Mouse (Mus musculus) forebrain, embryonic 16.5 days (tissue): ENCODE results near the gene Ptpn11. TPM values are rescaled to one million over a fixed set of nuclear protein-coding genes. Genes with fewer than 3 reads are reported as not detected.
"Not testable (repeated sequence)": the region's sequence is repeated elsewhere in the genome, so short reads cannot be mapped to it uniquely, and the experiment has no call there.

Experiments used
- ATAC-seq: fragments of 200-750 bp; cut with Nextera tagmentation; 2 replicates; pipeline ENCODE4 v1.8.0; 2017; ENCODE audit warnings: mild to moderate bottlenecking, moderate library complexity
- H3K27ac ChIP-seq: fragments of 300-500 bp; sonication (generic); 2 replicates; pipeline ENCODE4 v1.5.1; 2014; ENCODE audit warnings: low read length, control low read depth
- H3K27me3 ChIP-seq: fragments of 300-500 bp; sonication (generic); replicated peaks from 2 replicates; pipeline ENCODE4 v1.6.1; 2014; ENCODE audit warnings: low read length; ENCODE audit not compliant: control insufficient read depth, insufficient read depth
- H3K36me3 ChIP-seq: fragments of 300-500 bp; sonication (generic); 2 replicates; pipeline ENCODE4 v1.6.1; 2014; ENCODE audit not compliant: control insufficient read depth, insufficient read depth
- H3K4me1 ChIP-seq: fragments of 300-500 bp; sonication (generic); replicated peaks from 2 replicates; pipeline ENCODE4 v1.6.1; 2014; ENCODE audit warnings: low read length; ENCODE audit not compliant: control insufficient read depth, insufficient read depth
- H3K4me2 ChIP-seq: fragments of 300-500 bp; sonication (generic); 2 replicates; pipeline ENCODE4 v1.6.1; 2014; ENCODE audit warnings: mild to moderate bottlenecking, low read length, control low read depth
- H3K4me3 ChIP-seq: fragments of 300-500 bp; sonication (generic); replicated peaks from 2 replicates; pipeline ENCODE4 v1.5.1; 2014; ENCODE audit warnings: mild to moderate bottlenecking, low read length, control low read depth
- H3K9ac ChIP-seq: fragments of 300-500 bp; sonication (generic); replicated peaks from 2 replicates; pipeline ENCODE4 v1.6.1; 2014; ENCODE audit warnings: low read depth, low read length, control low read depth
- H3K9me3 ChIP-seq: fragments of 300-500 bp; sonication (generic); 2 replicates; pipeline ENCODE4 v1.6.1; 2016; ENCODE audit warnings: low read length; ENCODE audit not compliant: control insufficient read depth
- WGBS: fragments of 180-500 bp; shearing (Covaris S2); extraction: QIAGEN DNeasy Blood & Tissue Kit; methylation state at CpG from one replicate; pipeline ENCODE4 v1.1.7; 2014; 5-methylcytosine and 5-hydroxymethylcytosine counted together
- polyA plus RNA-seq: library from polyadenylated mRNA; unstranded; fragments of >200 nt; fragmentation: Nextera tagmentation; extraction: Ambion mirVana; gene quantifications from 2 replicates; pipeline ENCODE4 v1.2.1, GENCODE M21; 2015

Ptpn11 gene
- polyA plus RNA-seq, 1 experiment from 2014 or later: 22.5 TPM

- no peak overlapping the region for H3K9ac ChIP-seq
- no peaks in the 10 kb centered on the region for H3K9me3 ChIP-seq
- H3K4me3 ChIP-seq: no peak overlapping the region
- no peaks in the 10 kb centered on the region for H3K27me3 ChIP-seq
- no peak for ATAC-seq
- no peak overlapping the region for H3K4me2 ChIP-seq
- H3K4me1 ChIP-seq: peaks cover 14% of the 10 kb centered on the region
- no peak overlapping the region for H3K27ac ChIP-seq
- H3K36me3 ChIP-seq: no peaks in the 10 kb centered on the region
- WGBS: 71% methylated on average over 4 of the region's 4 CpGs
These were observed 35.6 kb upstream of the Ptpn11 start for GRCm38 (mm10) chr5:121226845-121227244.

- Histone ChIP-seq H3K4me2 (no peak overlapping the region), H3K9me3 (no peaks in the 10 kb centered on the region), H3K9ac (no peak overlapping the region), H3K36me3 (no peaks in the 10 kb centered on the region), H3K4me3 (no peak overlapping the region), H3K27me3 (no peaks in the 10 kb centered on the region), H3K4me1 (peaks cover 15% of the 10 kb centered on the region), H3K27ac (no peak overlapping the region)
- 65% methylated on average over 3 of the region's 3 CpGs for WGBS
- no peak for ATAC-seq
These were observed 35.2 kb upstream of the Ptpn11 start for GRCm38 (mm10) chr5:121226406-121226805.

DNA sequence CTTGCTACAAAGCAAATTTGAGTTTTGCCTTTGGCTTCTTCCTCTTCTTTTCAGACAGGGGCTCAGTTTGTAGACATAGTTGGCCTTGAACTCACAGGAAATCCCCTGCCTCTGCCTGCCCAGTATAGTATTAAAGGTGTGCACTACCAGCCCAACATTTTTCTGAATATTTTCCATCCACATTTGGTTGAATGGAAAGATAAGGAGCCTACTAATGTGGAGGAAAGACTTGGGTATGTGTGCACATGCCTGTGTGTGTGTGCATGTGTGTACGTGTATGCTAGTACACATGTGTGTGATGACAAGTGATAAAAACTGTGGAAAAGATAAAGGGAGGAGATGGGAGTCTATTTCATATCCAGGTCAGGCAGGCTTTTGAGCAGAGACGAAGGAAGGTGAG is 34.7 kb upstream of the Ptpn11 start:
- H3K27ac ChIP-seq: no peak overlapping the region
- H3K9me3 ChIP-seq: no peaks in the 10 kb centered on the region
- no peak for ATAC-seq
- no peaks in the 10 kb centered on the region for H3K27me3 ChIP-seq
- no peaks in the 10 kb centered on the region for H3K36me3 ChIP-seq
- H3K9ac ChIP-seq: no peak overlapping the region
- H3K4me3 ChIP-seq: no peak overlapping the region
- peaks cover 15% of the 10 kb centered on the region for H3K4me1 ChIP-seq
- WGBS: 87% methylated on average over 2 of the region's 2 CpGs
- no peak overlapping the region for H3K4me2 ChIP-seq

DNA sequence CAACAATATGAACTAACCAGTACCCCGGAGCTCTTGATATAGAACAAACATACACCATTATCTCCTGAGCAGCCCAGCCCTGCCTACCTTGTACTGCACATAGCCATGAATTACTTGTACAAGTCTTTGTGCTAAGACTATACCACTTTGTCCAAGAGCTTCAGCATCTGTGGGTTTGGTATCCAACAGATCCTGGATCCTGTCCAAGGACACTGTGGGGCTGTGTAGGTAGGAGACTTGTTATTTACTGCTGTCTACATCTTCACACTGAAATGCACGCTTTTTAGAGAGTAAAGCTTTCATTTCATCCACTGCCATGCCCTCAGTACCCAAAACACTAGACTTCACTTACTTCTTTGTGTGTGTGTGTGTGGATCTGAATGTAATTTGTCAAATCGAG is 33.7 kb upstream of the Ptpn11 start:
- Histone ChIP-seq H3K4me1 (peaks cover 16% of the 10 kb centered on the region), H3K4me3 (no peak overlapping the region), H3K36me3 (no peaks in the 10 kb centered on the region), H3K27ac (no peak overlapping the region), H3K9ac (no peak overlapping the region), H3K9me3 (no peaks in the 10 kb centered on the region), H3K4me2 (no peak overlapping the region), H3K27me3 (no peaks in the 10 kb centered on the region)
- no peak for ATAC-seq
- WGBS: 70% methylated on average over 3 of the region's 3 CpGs

GRCm38 (mm10) chr5:121224020-121224419 is 32.8 kb upstream of the Ptpn11 start:
- not testable (repeated sequence) for H3K4me3 ChIP-seq, ATAC-seq, H3K27ac ChIP-seq, H3K27me3 ChIP-seq, H3K9ac ChIP-seq, H3K36me3 ChIP-seq, H3K9me3 ChIP-seq, H3K4me2 ChIP-seq
- 92% methylated on average over 3 of the region's 4 CpGs for WGBS
- H3K4me1 ChIP-seq: peaks cover 19% of the 10 kb centered on the region

DNA sequence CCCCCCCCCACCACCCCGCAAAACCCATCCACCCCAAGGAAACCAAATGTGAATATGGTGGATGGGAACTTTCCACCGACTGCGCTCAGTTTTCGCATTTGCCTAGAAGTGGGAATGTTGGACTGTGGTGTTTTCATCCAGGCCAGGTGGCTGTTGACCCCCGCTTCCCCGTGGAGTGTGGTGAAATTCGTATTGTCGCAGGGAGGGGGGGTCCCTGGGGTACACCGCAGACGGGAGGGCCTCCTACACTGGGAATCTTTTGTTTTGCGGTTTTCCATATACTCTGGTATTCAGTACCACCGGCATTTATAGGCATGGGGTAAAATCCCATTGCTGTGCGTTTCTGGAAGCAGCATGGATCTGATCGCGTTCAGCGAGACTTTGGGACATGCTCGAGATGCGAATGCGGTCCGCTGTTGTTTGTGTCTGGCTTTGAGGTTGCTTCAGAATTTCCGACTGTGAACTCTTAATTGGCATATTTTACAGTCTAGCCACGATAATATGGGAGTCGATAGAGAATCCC is 30.2 kb upstream of the Ptpn11 start:
- H3K27ac ChIP-seq: peak overlapping the region; percentile 94
- no peaks in the 10 kb centered on the region for H3K9me3 ChIP-seq
- H3K27me3 ChIP-seq: no peaks in the 10 kb centered on the region
- peak overlapping the region; percentile 85 for H3K4me3 ChIP-seq
- ATAC-seq: peak; percentile 7
- WGBS: 3% methylated on average over 23 of the region's 23 CpGs
- H3K4me2 ChIP-seq: peak overlapping the region; percentile 86
- no peaks in the 10 kb centered on the region for H3K36me3 ChIP-seq
- peaks cover 19% of the 10 kb centered on the region for H3K4me1 ChIP-seq
- H3K9ac ChIP-seq: peak overlapping the region; percentile 93

GRCm38 (mm10) chr5:121220732-121221301 is 29.6 kb upstream of the Ptpn11 start:
- under 1% methylated on average over 27 of the region's 38 CpGs for WGBS

GRCm38 (mm10) chr5:121219980-121220731 is 29.0 kb upstream of the Ptpn11 start, which contains the start of gene Hectd4:
Gene Hectd4 (plus strand): TSS chr5:121220219.
- Histone ChIP-seq H3K9me3 (no peaks in the 10 kb centered on the region), H3K27me3 (no peaks in the 10 kb centered on the region), H3K9ac (peak within 1 kb of the TSS; percentile 93), H3K36me3 (no peaks in the 10 kb centered on the region), H3K4me1 (peaks cover 16% of the 10 kb centered on the region), H3K27ac (peak within 1 kb of the TSS; percentile 94), H3K4me3 (peak within 1 kb of the TSS; percentile 85), H3K4me2 (peak within 1 kb of the TSS; percentile 86)
- under 1% methylated on average over 56 of the region's 90 CpGs for WGBS
- ATAC-seq: peak; percentile 86

More at GRCm38 (mm10) chr5:121220732-121221301, 29.6 kb upstream of the Ptpn11 start:
- Histone ChIP-seq H3K9ac (peak overlapping the region; percentile 93), H3K4me1 (peaks cover 16% of the 10 kb centered on the region), H3K27me3 (no peaks in the 10 kb centered on the region), H3K4me3 (peak overlapping the region; percentile 85), H3K27ac (peak overlapping the region; percentile 94), H3K9me3 (no peaks in the 10 kb centered on the region), H3K4me2 (peak overlapping the region; percentile 86), H3K36me3 (no peaks in the 10 kb centered on the region)
- peak; percentile 52 for ATAC-seq

DNA sequence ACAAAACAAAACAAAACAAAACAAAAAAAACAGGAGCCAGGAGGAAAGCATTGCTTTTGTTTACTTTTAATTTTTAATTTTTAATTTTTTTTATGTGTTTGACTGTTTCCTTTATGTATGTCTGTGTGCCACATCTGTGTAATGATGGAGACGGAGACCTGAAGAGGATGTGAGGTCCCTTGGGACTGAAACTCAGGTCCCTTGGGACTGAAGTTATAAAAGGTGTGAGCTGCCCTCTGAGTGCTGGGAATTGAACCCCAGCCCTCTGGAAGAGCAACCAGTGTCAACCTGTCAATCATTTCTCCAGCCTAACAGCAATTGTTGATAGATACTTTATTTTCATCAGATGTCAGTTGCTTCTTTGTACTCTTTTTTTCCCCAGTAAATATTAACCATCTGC is 28.0 kb upstream of the Ptpn11 start:
- H3K4me2 ChIP-seq: no peak overlapping the region
- no peaks in the 10 kb centered on the region for H3K36me3 ChIP-seq
- no peaks in the 10 kb centered on the region for H3K27me3 ChIP-seq
- H3K27ac ChIP-seq: no peak overlapping the region
- H3K9ac ChIP-seq: no peak overlapping the region
- 100% methylated on average over 1 of the region's 1 CpGs for WGBS
- ATAC-seq: no peak
- H3K4me3 ChIP-seq: no peak overlapping the region
- H3K9me3 ChIP-seq: no peaks in the 10 kb centered on the region
- peaks cover 16% of the 10 kb centered on the region for H3K4me1 ChIP-seq
